Mouse (Mus musculus): Measurements from ENCODE around the gene Itga1. TPM values are rescaled to one million over a fixed set of nuclear protein-coding genes. Genes with fewer than 3 reads are reported as not detected.
A peak's percentile ranks its signal among the peaks of the same experiment; 100 is the strongest.

Itga1 gene
- polyA plus RNA-seq, 1 experiment from 2014 or later = 8.2 TPM

GRCm38 (mm10) chr13:115022117-115022787, 79.5 kb downstream of the Itga1 start:
- Histone ChIP-seq H3K27ac (replicated peaks; ENCODE audit: low read depth, low read length) (no peak overlapping the region), H3K9ac (replicated peaks; ENCODE audit: low read length) (no peak overlapping the region), H3K4me3 (replicated peaks; ENCODE audit: low read depth, low read length) (no peak overlapping the region), H3K4me2 (ENCODE audit: low read length) (no peak overlapping the region), H3K4me1 (ENCODE audit: control insufficient read depth, insufficient read depth, low read length) (no peaks in the 10 kb centered on the region), H3K36me3 (ENCODE audit: control insufficient read depth, insufficient read depth, low read length) (no peaks in the 10 kb centered on the region), H3K9me3 (ENCODE audit: control insufficient read depth, low read length) (no peaks in the 10 kb centered on the region), H3K27me3 (ENCODE audit: control insufficient read depth, insufficient read depth, low read length) (no peaks in the 10 kb centered on the region)
- ATAC-seq (ENCODE audit: low FRiP score, low TSS enrichment) (no peak), DNase-seq (no peak)
- 93% methylated on average over 6 of the region's 6 CpGs for WGBS

- no peak for ATAC-seq (ENCODE audit: low FRiP score, low TSS enrichment)
- Histone ChIP-seq H3K4me2 (ENCODE audit: low read length) (no peak overlapping the region), H3K27me3 (ENCODE audit: control insufficient read depth, insufficient read depth, low read length) (no peaks in the 10 kb centered on the region), H3K36me3 (ENCODE audit: control insufficient read depth, insufficient read depth, low read length) (no peaks in the 10 kb centered on the region), H3K4me3 (replicated peaks; ENCODE audit: low read depth, low read length) (no peak overlapping the region), H3K9ac (replicated peaks; ENCODE audit: low read length) (no peak overlapping the region), H3K27ac (replicated peaks; ENCODE audit: low read depth, low read length) (no peak overlapping the region), H3K9me3 (ENCODE audit: control insufficient read depth, low read length) (no peaks in the 10 kb centered on the region), H3K4me1 (ENCODE audit: control insufficient read depth, insufficient read depth, low read length) (no peaks in the 10 kb centered on the region)
- DNase-seq = no peak
- WGBS = 90% methylated on average over 10 of the region's 10 CpGs
Measured at GRCm38 (mm10) chr13:115021411-115021810, 80.4 kb downstream of the Itga1 start.

GRCm38 (mm10) chr13:115020727-115021126, 81.0 kb downstream of the Itga1 start:
- Histone ChIP-seq H3K4me2 (ENCODE audit: low read length) (no peak overlapping the region), H3K27ac (replicated peaks; ENCODE audit: low read depth, low read length) (no peak overlapping the region), H3K4me1 (ENCODE audit: control insufficient read depth, insufficient read depth, low read length) (no peaks in the 10 kb centered on the region), H3K9ac (replicated peaks; ENCODE audit: low read length) (no peak overlapping the region), H3K36me3 (ENCODE audit: control insufficient read depth, insufficient read depth, low read length) (no peaks in the 10 kb centered on the region), H3K4me3 (replicated peaks; ENCODE audit: low read depth, low read length) (no peak overlapping the region), H3K27me3 (ENCODE audit: control insufficient read depth, insufficient read depth, low read length) (no peaks in the 10 kb centered on the region), H3K9me3 (ENCODE audit: control insufficient read depth, low read length) (no peaks in the 10 kb centered on the region)
- ATAC-seq (ENCODE audit: low FRiP score, low TSS enrichment) = no peak
- DNase-seq = no peak
- 90% methylated on average over 4 of the region's 4 CpGs for WGBS

DNA sequence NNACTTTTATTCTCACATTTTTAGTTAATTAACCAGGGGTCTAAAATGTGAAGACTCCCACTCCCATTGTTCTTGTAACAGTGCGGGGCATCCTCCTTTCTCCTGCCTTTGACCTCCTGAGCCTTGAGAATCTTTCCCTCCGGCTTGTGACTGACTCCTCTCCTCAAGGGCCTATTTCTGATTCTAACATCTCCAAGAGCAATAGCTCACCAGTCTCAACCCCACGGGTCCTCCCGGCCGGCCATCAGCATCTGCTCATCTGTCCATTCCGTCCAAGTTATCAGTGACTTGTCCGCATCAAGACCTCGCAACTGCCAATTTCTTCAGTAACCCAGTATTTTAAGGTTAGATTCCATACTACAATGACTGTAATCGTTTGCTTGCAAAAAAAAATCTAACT, 84.2 kb downstream of the Itga1 start:
- no peaks in the 10 kb centered on the region for H3K36me3 ChIP-seq (ENCODE audit: control insufficient read depth, insufficient read depth, low read length)
- WGBS = 94% methylated on average over 9 of the region's 9 CpGs
- H3K4me2 ChIP-seq (ENCODE audit: low read length) = no peak overlapping the region
- H3K4me1 ChIP-seq (ENCODE audit: control insufficient read depth, insufficient read depth, low read length) = no peaks in the 10 kb centered on the region
- ATAC-seq (ENCODE audit: low FRiP score, low TSS enrichment) = no peak
- no peak overlapping the region for H3K27ac ChIP-seq (replicated peaks; ENCODE audit: low read depth, low read length)
- H3K4me3 ChIP-seq (replicated peaks; ENCODE audit: low read depth, low read length) = no peak overlapping the region
- H3K9me3 ChIP-seq (ENCODE audit: control insufficient read depth, low read length) = no peaks in the 10 kb centered on the region
- DNase-seq = no peak
- no peak overlapping the region for H3K9ac ChIP-seq (replicated peaks; ENCODE audit: low read length)
- H3K27me3 ChIP-seq (ENCODE audit: control insufficient read depth, insufficient read depth, low read length) = no peaks in the 10 kb centered on the region

DNA sequence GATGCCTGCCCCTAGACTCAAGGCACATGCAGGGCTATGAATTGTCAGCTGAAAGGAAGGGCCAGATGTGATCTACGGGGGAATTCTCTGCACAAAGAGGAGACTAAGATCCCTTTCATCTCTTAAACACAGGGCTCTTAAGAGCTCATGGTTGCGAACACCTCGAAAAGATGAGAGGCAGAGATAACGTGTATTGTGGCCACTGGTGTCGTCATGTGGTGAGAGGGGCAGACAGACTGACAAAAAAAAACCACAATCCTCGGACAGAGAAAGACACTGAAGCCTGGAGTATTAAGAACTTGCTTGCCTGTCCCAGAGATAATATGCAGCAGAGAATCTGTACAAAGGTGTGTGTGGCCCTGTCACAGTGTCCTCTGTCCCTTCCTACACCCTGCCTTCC, 90.2 kb downstream of the Itga1 start:
- no peak for ATAC-seq (ENCODE audit: low FRiP score, low TSS enrichment)
- Histone ChIP-seq H3K9me3 (ENCODE audit: control insufficient read depth, low read length) (no peaks in the 10 kb centered on the region), H3K9ac (replicated peaks; ENCODE audit: low read length) (no peak overlapping the region), H3K27me3 (ENCODE audit: control insufficient read depth, insufficient read depth, low read length) (no peaks in the 10 kb centered on the region), H3K4me2 (ENCODE audit: low read length) (no peak overlapping the region), H3K4me3 (replicated peaks; ENCODE audit: low read depth, low read length) (no peak overlapping the region), H3K27ac (replicated peaks; ENCODE audit: low read depth, low read length) (no peak overlapping the region), H3K36me3 (ENCODE audit: control insufficient read depth, insufficient read depth, low read length) (no peaks in the 10 kb centered on the region), H3K4me1 (ENCODE audit: control insufficient read depth, insufficient read depth, low read length) (no peaks in the 10 kb centered on the region)
- no peak for DNase-seq
- 51% methylated on average over 6 of the region's 6 CpGs for WGBS

DNA sequence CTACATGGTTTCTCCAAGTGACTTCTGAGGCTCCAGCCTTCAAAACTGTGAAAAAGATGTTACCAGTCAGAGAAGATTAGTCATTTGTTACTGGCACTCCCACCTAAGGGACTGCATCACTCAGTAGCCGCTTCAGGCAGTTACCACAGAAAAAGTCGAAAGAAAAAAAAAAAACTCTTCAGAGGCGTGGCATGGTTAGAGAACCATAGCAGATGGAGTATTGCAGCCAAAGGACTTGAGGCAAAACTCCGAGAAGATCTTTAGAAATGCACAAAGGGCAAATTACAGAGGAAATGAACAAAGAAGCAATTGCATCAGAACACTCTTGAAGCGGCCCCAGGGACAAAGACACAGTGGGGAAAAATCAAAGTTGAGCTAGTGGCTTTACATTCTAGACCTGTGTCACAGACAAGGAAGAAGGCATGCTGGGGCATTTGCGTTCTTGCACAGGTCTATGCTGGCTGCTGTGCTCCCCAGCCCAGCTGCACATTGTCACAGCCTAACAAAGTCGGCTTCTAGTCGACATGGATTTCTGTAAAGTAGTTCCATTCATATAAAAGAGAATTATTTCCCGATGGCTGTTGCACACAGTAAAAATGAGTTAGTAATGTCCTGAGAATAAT, 95.4 kb downstream of the Itga1 start:
- H3K27me3 ChIP-seq (ENCODE audit: control insufficient read depth, insufficient read depth, low read length) = no peaks in the 10 kb centered on the region
- no peak overlapping the region for H3K9ac ChIP-seq (replicated peaks; ENCODE audit: low read length)
- no peaks in the 10 kb centered on the region for H3K4me1 ChIP-seq (ENCODE audit: control insufficient read depth, insufficient read depth, low read length)
- no peak for ATAC-seq (ENCODE audit: low FRiP score, low TSS enrichment)
- H3K4me2 ChIP-seq (ENCODE audit: low read length) = no peak overlapping the region
- 27% methylated on average over 9 of the region's 9 CpGs for WGBS
- peak; percentile 37 for DNase-seq
- no peak overlapping the region for H3K4me3 ChIP-seq (replicated peaks; ENCODE audit: low read depth, low read length)
- no peak overlapping the region for H3K27ac ChIP-seq (replicated peaks; ENCODE audit: low read depth, low read length)
- no peaks in the 10 kb centered on the region for H3K9me3 ChIP-seq (ENCODE audit: control insufficient read depth, low read length)
- no peaks in the 10 kb centered on the region for H3K36me3 ChIP-seq (ENCODE audit: control insufficient read depth, insufficient read depth, low read length)

- Histone ChIP-seq H3K27ac (replicated peaks; ENCODE audit: low read depth, low read length) (no peak overlapping the region), H3K9ac (replicated peaks; ENCODE audit: low read length) (no peak overlapping the region), H3K4me3 (replicated peaks; ENCODE audit: low read depth, low read length) (no peak overlapping the region), H3K9me3 (ENCODE audit: control insufficient read depth, low read length) (no peaks in the 10 kb centered on the region), H3K27me3 (ENCODE audit: control insufficient read depth, insufficient read depth, low read length) (no peaks in the 10 kb centered on the region), H3K4me1 (ENCODE audit: control insufficient read depth, insufficient read depth, low read length) (no peaks in the 10 kb centered on the region), H3K36me3 (ENCODE audit: control insufficient read depth, insufficient read depth, low read length) (no peaks in the 10 kb centered on the region), H3K4me2 (ENCODE audit: low read length) (no peak overlapping the region)
- no peak for ATAC-seq (ENCODE audit: low FRiP score, low TSS enrichment)
- 81% methylated on average over 6 of the region's 6 CpGs for WGBS
- DNase-seq = no peak
Measured at GRCm38 (mm10) chr13:115005342-115005741, 96.4 kb downstream of the Itga1 start.

DNA sequence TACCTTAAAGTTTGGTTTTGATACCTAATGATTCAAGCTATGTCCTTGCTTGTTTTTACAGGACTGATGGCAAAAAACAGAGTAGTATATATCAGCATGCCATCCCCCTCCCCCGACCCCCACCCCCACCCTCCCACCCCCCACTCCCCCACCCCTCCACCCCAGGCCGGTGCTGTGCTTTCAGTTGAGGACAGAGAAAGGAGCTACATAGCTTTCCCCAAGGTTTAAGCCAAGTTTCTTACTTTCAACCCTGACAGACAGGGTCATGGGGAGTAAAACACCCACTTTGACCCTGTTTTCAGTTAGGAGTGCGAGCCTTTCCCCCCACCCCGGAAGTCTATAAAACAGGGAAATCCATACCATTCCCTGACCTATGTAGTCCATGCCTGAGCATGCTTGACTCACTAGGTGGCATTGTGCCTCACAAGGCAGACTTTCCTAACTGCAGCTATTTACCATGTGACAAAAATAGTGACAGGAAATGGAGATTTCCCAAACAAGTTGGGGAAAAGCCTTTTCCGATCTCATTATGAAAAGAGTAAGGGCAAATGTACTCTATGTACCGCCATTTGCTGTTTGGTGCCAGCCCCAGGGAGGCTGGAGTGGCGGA, 98.2 kb downstream of the Itga1 start:
- H3K36me3 ChIP-seq (ENCODE audit: control insufficient read depth, insufficient read depth, low read length) = no peaks in the 10 kb centered on the region
- no peak for ATAC-seq (ENCODE audit: low FRiP score, low TSS enrichment)
- no peaks in the 10 kb centered on the region for H3K27me3 ChIP-seq (ENCODE audit: control insufficient read depth, insufficient read depth, low read length)
- H3K4me3 ChIP-seq (replicated peaks; ENCODE audit: low read depth, low read length) = no peak overlapping the region
- H3K4me2 ChIP-seq (ENCODE audit: low read length) = no peak overlapping the region
- H3K4me1 ChIP-seq (ENCODE audit: control insufficient read depth, insufficient read depth, low read length) = no peaks in the 10 kb centered on the region
- H3K27ac ChIP-seq (replicated peaks; ENCODE audit: low read depth, low read length) = no peak overlapping the region
- WGBS = 63% methylated on average over 7 of the region's 7 CpGs
- H3K9ac ChIP-seq (replicated peaks; ENCODE audit: low read length) = no peak overlapping the region
- DNase-seq = peak; percentile 8
- H3K9me3 ChIP-seq (ENCODE audit: control insufficient read depth, low read length) = no peaks in the 10 kb centered on the region

- no peak for ATAC-seq (ENCODE audit: low FRiP score, low TSS enrichment)
- Histone ChIP-seq H3K4me2 (ENCODE audit: low read length) (no peak overlapping the region), H3K4me3 (replicated peaks; ENCODE audit: low read depth, low read length) (no peak overlapping the region), H3K4me1 (ENCODE audit: control insufficient read depth, insufficient read depth, low read length) (no peaks in the 10 kb centered on the region), H3K27ac (replicated peaks; ENCODE audit: low read depth, low read length) (no peak overlapping the region), H3K9me3 (ENCODE audit: control insufficient read depth, low read length) (no peaks in the 10 kb centered on the region), H3K36me3 (ENCODE audit: control insufficient read depth, insufficient read depth, low read length) (no peaks in the 10 kb centered on the region), H3K27me3 (ENCODE audit: control insufficient read depth, insufficient read depth, low read length) (no peaks in the 10 kb centered on the region), H3K9ac (replicated peaks; ENCODE audit: low read length) (no peak overlapping the region)
- WGBS = 91% methylated on average over 3 of the region's 3 CpGs
- no peak for DNase-seq
Measured at GRCm38 (mm10) chr13:115002837-115003236, 98.9 kb downstream of the Itga1 start.

All from midbrain, embryonic 14.5 days (tissue).